Mouse (Mus musculus) frontal cortex, postnatal 25 days (tissue): ENCODE measurements around the gene Ttll13.

Experiments used
- DNase-seq, 2 experiments: peaks; one replicate each; pipeline ENCODE4 v3.0.0; 2022; ENCODE audit warnings: low spot score in 2 of 2

Gene Ttll13

DNA sequence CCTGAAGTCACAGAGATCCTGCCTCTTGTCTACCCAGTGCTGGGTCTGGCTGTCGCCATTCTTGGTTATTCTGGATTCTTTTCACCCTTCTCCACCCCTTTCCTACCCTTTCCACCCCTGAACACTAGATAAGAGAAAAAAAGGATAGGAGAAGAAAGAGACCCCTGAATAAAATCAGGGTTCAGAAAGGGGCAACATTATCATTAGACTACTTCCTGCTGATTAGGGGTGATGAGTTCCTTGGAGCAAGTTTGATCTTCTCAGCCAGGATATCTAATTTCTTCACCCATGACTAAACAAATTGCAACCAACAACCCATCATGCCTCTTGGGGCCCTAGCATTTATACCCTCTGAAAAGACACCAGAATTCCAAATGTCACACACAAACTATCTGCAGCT is 21.6 kb downstream of the Ttll13 start:
- no peak for DNase-seq

DNA sequence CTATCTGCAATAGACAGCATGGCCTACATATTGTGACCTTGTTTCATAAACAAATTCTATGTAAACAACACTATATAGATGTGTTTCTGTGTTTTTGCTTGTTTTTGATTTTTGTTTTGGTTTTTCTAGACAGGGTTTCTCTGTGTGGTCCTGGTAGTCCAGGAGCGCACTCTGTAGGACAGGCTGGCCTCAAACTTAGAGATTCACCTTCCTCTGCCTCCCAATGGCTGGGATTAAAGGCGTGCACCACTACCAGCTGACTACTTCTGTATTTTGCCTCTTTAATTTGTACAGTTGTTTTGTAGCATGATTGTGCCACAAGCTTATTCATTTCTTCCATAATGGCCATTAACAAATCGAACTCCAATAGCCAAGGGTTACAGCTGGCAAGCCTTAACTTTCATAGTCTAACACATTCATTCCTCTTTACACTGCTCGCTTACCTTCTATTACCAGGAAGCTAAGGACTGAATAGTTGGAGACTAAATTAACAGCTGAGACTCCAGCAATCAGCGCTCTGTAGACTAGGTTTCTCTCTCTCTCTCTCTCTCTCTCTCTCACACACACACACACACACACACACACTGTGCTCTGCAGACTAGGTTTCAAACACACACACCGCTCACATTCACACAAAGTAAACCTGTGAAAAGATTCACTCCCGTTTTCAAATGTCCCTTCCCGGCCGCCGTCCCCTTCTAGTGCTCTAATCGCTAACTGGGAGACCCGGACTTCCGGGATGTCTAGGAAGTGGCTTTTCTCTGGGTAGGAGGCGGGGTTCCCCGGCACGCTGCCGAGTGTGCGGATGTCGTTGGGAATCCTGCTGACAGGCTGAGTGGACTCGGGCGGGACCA is 22.9 kb downstream of the Ttll13 start, which contains the start of gene Vps33b:
Gene Vps33b, plus strand, starts transcription at position 753 of the 854 bp plus-strand sequence.
- DNase-seq: peak; percentile 94 to 95

- peak in 1 of 2 experiments; percentile 15 for DNase-seq
Measured at GRCm38 (mm10) chr7:80269751-80270255, 23.6 kb downstream of the Ttll13 start.

DNA sequence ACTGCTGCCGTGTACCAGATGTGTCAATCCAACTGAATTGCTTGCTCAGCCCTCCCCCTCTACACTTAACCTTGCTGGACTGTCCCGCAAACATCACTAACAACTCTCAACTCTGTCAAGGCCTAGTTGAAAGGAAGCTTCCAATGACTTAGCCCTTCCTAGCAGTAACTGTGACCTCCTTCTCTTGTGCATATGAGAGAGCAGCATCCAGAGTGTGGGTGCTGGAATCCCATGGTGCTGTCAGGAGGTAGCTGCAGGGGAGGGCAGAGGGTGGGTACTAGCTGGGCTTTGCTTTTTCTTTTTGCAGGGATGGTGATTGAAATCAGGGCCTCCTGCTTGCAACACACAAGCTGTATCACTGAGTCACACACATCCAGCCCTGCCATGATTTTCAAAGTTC is 27.3 kb downstream of the Ttll13 start:
- DNase-seq: no peak

- DNase-seq: no peak
Measured at GRCm38 (mm10) chr7:80276374-80276773, 30.2 kb downstream of the Ttll13 start.

- DNase-seq: no peak
Measured at GRCm38 (mm10) chr7:80280032-80280431, 33.9 kb downstream of the Ttll13 start.

GRCm38 (mm10) chr7:80280998-80281397 is 34.8 kb downstream of the Ttll13 start:
- DNase-seq: no peak

DNA sequence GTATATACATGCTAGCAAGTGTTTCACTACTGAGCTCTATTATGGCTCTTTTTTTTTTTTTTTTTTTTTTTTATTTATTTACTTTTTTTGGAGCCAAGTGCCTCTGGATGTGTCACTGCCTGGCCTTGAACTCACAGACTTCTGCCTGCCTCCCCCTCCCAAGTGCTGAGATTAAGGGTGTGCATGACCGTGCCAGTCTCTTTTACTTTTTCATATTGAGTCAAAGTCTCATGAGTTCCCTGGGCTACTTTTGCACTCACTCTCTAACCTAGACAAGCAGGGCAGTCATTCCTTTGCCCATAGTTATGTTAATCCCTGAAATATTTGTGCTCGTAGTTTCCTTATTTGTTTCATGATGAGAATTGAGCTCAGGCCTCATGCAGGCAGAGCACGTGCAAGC is 35.5 kb downstream of the Ttll13 start:
- no peak for DNase-seq

- no peak for DNase-seq
Measured at GRCm38 (mm10) chr7:80283226-80283918, 37.2 kb downstream of the Ttll13 start.

GRCm38 (mm10) chr7:80284391-80284790 is 38.2 kb downstream of the Ttll13 start:
- DNase-seq: no peak

DNA sequence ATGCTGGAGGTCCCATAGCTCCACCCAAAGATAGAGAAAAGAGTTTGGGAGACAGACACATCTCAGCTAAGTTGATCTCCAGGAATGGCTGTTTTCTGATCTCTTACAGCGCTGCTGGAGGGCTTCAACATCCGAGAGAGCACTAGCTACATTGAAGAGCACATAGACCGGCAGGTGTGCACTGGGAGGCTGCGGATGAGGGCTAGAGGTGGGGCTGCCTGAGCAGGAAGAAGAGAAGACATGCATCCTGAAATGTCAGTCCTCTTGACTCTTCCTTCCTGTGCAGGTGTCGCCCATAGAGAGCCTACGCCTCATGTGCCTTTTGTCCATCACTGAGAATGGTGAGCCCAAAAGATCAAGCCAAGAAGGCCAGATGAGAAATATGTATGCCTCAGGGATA is 39.5 kb downstream of the Ttll13 start:
- no peak for DNase-seq

GRCm38 (mm10) chr7:80287736-80288135 is 41.6 kb downstream of the Ttll13 start:
- DNase-seq: no peak

DNA sequence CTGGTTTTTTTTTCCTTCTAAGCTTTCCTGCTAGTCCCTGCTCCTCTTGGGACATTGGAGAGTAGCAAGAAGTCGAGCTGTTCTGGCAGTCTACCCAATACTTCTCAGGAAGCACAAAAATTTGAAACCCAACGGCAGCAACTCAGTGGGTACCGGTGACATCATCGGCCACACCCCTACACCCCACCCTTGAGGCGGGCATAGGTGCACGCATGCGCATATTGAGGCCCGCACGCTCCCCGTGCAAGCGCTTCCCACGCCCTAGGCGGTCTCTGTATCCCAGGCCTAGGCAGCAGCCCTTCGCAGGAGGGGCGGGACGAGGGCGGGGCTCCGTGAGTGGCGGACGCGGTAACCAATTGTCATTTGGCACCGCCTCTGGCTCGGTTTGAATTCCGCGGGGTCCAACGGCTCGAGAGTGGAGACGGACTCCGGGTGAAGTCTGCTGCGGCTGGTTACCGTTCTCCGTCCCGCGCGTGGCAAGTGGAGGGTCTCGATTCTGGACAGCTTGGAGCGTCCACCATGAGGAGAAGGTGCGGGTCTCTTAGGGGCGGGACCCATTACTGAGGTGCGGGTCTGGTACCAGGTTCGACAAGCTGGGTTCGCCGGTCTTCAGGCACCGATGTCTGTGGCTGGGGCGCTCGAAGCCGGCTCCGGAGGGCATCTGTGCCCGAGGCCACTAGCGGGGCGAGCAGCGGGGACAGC is 48.0 kb downstream of the Ttll13 start, which contains the start of gene Prc1:
Gene Prc1, plus strand, starts transcription at position 389 of the 702 bp plus-strand sequence.
- DNase-seq: peak; percentile 98 to 99

DNA sequence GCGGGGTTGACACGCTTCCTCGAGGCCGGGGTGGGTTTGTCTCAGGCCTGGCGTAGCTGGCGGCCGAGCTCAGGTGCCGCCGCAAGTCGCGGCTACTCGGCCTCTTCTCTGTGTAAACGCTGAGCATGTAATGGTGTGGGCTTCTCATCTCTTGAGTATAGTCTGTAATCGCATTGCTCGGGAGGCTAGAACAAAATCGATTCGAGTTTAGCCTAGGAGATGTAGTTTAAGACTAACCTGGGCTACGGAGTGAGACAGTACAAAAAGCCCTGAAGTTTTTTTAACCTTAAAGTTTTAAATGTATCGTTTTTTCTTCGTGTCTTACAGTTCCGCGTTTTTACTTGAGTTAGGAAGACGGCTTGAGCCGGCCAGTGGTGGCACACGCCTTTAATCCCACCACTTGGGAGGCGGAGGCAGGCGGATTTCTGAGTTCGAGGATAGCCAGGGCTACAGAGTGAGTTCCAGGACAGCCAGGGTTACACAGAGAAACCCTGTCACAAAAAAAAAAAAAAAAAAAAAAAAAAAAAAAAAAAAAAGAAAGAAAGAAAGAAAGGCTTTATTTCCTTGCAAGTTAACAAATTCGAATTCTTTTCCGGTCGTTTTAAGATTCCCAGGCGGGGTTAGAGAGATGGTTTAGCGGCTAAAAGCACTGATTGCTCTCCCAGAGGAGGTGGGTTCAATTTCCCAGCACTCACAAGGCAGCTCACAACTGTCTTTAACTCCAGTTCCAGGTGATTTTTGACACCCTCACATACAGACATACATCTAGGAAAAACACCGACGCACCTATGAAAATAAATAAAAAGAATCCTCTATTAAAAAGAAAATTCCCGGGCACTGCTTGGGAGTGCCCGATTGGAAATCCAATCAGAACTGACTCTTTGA is 48.8 kb downstream of the Ttll13 start:
- DNase-seq: no peak

GRCm38 (mm10) chr7:80296462-80296861 is 50.3 kb downstream of the Ttll13 start:
- no peak for DNase-seq

- no peak for DNase-seq
Measured at GRCm38 (mm10) chr7:80297041-80297440, 50.9 kb downstream of the Ttll13 start.

- DNase-seq: no peak
Measured at GRCm38 (mm10) chr7:80298754-80299153, 52.6 kb downstream of the Ttll13 start.

DNA sequence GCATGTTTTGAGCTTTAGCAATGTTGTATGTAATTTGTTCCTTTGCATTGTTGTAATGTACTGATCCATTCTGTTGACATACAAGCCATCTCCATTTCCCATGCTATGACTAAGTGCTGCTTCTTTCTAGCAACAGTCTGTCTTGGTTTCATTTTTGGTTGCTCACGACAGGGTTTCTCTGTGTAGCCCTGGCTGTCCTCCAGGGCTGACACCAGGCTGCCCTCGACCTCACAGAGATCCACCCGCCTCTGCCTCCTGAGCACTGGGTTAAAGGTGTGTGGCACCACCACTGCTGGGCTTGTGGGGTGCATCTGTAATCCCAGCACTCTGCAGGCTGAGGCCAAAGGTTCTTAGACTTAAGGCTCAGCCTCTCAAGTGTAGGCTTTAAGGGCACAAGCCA is 53.4 kb downstream of the Ttll13 start:
- no peak for DNase-seq

DNA sequence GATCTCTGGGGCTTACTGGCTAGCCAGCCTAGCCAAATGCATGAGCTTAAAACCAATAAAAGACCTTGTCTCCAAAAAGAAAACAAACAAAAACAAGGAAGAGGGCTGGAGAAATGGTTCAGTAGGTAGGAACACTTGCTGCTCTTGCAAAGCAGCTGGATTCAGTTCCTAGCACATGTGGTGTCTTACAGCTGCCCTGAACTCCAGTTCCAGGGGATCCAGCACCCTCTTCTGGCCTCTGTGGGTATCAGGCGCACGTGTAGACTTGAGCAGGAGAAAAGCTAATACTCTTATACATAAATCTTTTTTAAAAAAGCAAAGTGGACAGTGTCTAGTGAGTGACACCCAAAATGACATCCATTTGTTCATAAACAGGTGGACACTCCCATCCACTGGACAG is 55.3 kb downstream of the Ttll13 start:
- no peak for DNase-seq

- no peak for DNase-seq
Measured at GRCm38 (mm10) chr7:80307766-80308165, 61.6 kb downstream of the Ttll13 start.
